Mouse (Mus musculus): ENCODE results near the gene Map3k15. TPM values are rescaled to one million over a fixed set of nuclear protein-coding genes. Genes with fewer than 3 reads are reported as not detected.

The Map3k15 gene
- polyA plus RNA-seq, 1 experiment from 2014 or later = 0.32 TPM

DNA sequence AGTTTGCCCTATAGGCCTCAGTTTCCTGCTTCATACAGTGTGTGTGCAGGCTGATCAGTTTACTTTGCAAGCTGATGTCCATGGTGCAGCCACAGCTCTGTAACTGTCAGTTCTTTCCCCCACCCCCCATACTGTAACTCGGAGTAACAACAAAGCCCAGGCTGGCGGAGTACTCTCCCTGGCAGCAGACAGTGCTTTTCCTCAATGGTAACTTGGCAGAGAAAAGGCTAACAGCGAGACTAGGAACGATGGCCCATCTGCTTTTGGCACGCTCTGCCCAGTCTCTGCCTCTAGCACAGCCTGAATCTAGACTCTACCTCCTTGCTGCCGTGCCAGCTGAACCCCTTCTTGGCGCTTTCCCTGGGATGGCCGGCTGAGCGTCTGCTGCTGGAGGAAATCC lies 24.3 kb upstream of the Map3k15 start:
- no peak overlapping the region for H3K4me2 ChIP-seq (replicated peaks; ENCODE audit: low read depth, low read length)
- H3K27me3 ChIP-seq (ENCODE audit: control insufficient read depth, insufficient read depth, low read length) = no peaks in the 10 kb centered on the region; the same call in none of the 2 replicates
- no peak for DNase-seq (ENCODE audit: low spot score)
- no peak overlapping the region for H3K9ac ChIP-seq (ENCODE audit: low read depth, low read length)
- no peaks in the 10 kb centered on the region for H3K36me3 ChIP-seq (ENCODE audit: control insufficient read depth, insufficient read depth, low read length)
- H3K4me3 ChIP-seq (ENCODE audit: low read depth, low read length) = no peak overlapping the region
- H3K27ac ChIP-seq (ENCODE audit: low read depth, low read length) = no peak overlapping the region
- ATAC-seq (ENCODE audit: low FRiP score) = no peak
- no peaks in the 10 kb centered on the region for H3K9me3 ChIP-seq (ENCODE audit: control insufficient read depth, low read length)
- WGBS = 91% methylated on average over 9 of the region's 9 CpGs
- no peaks in the 10 kb centered on the region for H3K4me1 ChIP-seq (replicated peaks; ENCODE audit: control insufficient read depth, insufficient read depth, low read length)

DNA sequence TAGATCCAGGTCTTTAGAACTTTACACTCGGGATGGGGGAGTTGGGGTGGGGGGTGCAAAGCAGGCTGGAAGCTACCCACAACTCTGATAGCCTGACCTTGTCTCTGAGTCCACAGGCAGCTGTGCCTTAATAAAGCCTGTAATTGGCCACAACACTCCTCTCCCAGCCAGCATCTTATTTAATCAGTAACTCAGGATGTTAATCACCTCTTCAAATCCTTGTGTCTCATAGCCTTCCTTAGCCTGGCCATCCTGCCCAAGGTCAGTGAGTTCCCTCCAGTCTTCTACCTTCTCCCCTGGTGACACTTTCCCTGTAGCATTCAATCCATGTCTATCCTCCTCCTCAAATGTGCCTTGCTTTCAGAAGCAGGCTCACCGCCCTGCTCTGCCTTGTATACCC lies 19.2 kb upstream of the Map3k15 start:
- Histone ChIP-seq H3K27me3 (ENCODE audit: control insufficient read depth, insufficient read depth, low read length) (no peaks in the 10 kb centered on the region; the same call in 1 of the 2 replicates), H3K4me3 (ENCODE audit: low read depth, low read length) (no peak overlapping the region), H3K9ac (ENCODE audit: low read depth, low read length) (no peak overlapping the region), H3K36me3 (ENCODE audit: control insufficient read depth, insufficient read depth, low read length) (no peaks in the 10 kb centered on the region), H3K27ac (ENCODE audit: low read depth, low read length) (no peak overlapping the region), H3K4me2 (replicated peaks; ENCODE audit: low read depth, low read length) (no peak overlapping the region), H3K9me3 (ENCODE audit: control insufficient read depth, low read length) (no peaks in the 10 kb centered on the region), H3K4me1 (replicated peaks; ENCODE audit: control insufficient read depth, insufficient read depth, low read length) (no peaks in the 10 kb centered on the region)
- 82% methylated on average over 2 of the region's 2 CpGs for WGBS
- DNase-seq (ENCODE audit: low spot score) (no peak), ATAC-seq (ENCODE audit: low FRiP score) (no peak)

DNA sequence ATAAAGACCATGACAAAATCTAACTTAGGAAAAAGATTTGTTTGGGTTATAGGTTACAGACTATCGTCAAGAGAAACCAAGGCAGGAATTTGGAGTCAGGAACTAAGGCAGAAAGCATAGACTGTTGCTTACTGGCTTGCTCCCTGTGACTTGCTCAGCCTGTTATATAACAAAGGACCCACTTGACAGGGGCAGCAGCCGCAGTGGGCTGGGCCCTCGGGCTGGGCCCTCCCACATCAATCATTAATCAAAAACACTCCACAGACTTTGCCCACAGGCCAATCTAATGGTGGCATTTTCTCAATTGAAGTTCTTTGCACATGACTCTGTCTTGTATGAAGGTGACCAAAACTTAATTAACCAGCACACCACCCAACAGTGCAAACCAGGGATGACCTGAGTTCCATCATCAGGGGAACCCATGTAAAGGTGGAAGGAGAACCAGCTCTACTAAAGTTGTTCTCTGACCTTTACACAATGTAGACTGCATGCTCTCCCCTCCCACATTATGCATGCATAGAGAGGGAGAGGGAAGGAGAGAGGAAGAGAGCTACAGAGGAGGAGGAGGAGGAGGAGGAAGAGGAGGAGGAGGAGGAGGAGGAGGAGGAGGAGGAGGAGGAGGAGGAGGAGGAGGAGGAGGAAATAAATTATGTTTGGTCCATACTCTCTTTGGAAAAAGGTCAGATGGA lies 17.0 kb upstream of the Map3k15 start:
- Histone ChIP-seq H3K4me2 (replicated peaks; ENCODE audit: low read depth, low read length) (no peak overlapping the region), H3K9me3 (ENCODE audit: control insufficient read depth, low read length) (no peaks in the 10 kb centered on the region), H3K27me3 (ENCODE audit: control insufficient read depth, insufficient read depth, low read length) (no peaks in the 10 kb centered on the region; the same call in 1 of the 2 replicates), H3K4me3 (ENCODE audit: low read depth, low read length) (no peak overlapping the region), H3K4me1 (replicated peaks; ENCODE audit: control insufficient read depth, insufficient read depth, low read length) (no peaks in the 10 kb centered on the region), H3K36me3 (ENCODE audit: control insufficient read depth, insufficient read depth, low read length) (no peaks in the 10 kb centered on the region), H3K27ac (ENCODE audit: low read depth, low read length) (no peak overlapping the region), H3K9ac (ENCODE audit: low read depth, low read length) (no peak overlapping the region)
- 61% methylated on average over 3 of the region's 3 CpGs for WGBS
- DNase-seq (ENCODE audit: low spot score) = no peak
- no peak for ATAC-seq (ENCODE audit: low FRiP score)

DNA sequence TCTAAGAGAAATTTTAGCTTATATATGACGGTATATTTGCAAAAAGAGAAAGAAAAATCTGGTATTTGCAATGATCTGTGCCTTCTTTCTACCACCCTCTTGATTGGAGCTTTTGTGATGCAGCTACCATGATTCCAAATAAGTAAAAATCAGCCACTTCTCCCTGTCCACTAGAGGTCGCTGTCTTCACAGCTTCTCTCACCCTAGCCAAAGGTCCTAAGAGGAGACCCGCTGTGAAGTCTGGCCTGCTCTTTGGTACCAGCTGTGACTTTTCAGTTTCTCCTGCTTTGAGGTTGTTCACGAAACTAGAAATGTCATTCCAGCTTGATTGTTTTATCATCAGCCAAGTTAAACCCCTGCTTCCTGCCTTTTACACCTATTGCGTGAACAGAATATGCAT lies 14.5 kb upstream of the Map3k15 start:
- no peaks in the 10 kb centered on the region for H3K36me3 ChIP-seq (ENCODE audit: control insufficient read depth, insufficient read depth, low read length)
- no peaks in the 10 kb centered on the region for H3K27me3 ChIP-seq (ENCODE audit: control insufficient read depth, insufficient read depth, low read length)
- H3K27ac ChIP-seq (ENCODE audit: low read depth, low read length) = no peak overlapping the region
- H3K4me3 ChIP-seq (ENCODE audit: low read depth, low read length) = no peak overlapping the region
- 22% methylated on average over 5 of the region's 5 CpGs for WGBS
- 0 out of 2 replicates have a peak, but pooled peaks have one; percentile 33 for ATAC-seq (ENCODE audit: low FRiP score)
- no peak overlapping the region for H3K9ac ChIP-seq (ENCODE audit: low read depth, low read length)
- no peak overlapping the region for H3K4me2 ChIP-seq (replicated peaks; ENCODE audit: low read depth, low read length)
- DNase-seq (ENCODE audit: low spot score) = peak; percentile 62
- no peaks in the 10 kb centered on the region for H3K4me1 ChIP-seq (replicated peaks; ENCODE audit: control insufficient read depth, insufficient read depth, low read length)
- no peaks in the 10 kb centered on the region for H3K9me3 ChIP-seq (ENCODE audit: control insufficient read depth, low read length)

DNA sequence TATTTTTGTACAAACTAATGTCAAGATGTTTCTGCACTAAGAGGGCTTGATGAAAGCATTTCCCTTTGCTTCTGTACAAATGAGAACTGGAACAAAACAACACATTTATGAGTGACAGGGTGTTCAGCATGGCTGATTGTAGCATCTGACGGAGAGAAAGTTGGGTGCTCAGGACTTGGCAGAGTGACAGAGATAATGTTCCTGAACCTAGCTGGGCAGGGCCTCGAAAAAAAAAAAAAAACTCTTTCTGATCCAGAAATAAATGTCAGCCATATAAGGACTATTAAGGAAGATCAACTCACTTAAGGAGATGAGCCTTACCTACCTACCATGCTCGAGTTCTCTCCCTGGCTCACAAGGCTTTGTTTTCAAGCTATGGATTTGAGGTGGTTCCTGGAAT lies 12.0 kb upstream of the Map3k15 start:
- Histone ChIP-seq H3K4me3 (ENCODE audit: low read depth, low read length) (no peak overlapping the region), H3K36me3 (ENCODE audit: control insufficient read depth, insufficient read depth, low read length) (no peaks in the 10 kb centered on the region), H3K9ac (ENCODE audit: low read depth, low read length) (no peak overlapping the region), H3K27me3 (ENCODE audit: control insufficient read depth, insufficient read depth, low read length) (no peaks in the 10 kb centered on the region; the same call in 1 of the 2 replicates), H3K27ac (ENCODE audit: low read depth, low read length) (no peak overlapping the region), H3K9me3 (ENCODE audit: control insufficient read depth, low read length) (no peaks in the 10 kb centered on the region), H3K4me1 (replicated peaks; ENCODE audit: control insufficient read depth, insufficient read depth, low read length) (no peaks in the 10 kb centered on the region), H3K4me2 (replicated peaks; ENCODE audit: low read depth, low read length) (no peak overlapping the region)
- whole genome bisulfite sequencing = 76% methylated on average over 3 of the region's 3 CpGs
- DNase-seq (ENCODE audit: low spot score) (no peak), ATAC-seq (ENCODE audit: low FRiP score) (no peak)

DNA sequence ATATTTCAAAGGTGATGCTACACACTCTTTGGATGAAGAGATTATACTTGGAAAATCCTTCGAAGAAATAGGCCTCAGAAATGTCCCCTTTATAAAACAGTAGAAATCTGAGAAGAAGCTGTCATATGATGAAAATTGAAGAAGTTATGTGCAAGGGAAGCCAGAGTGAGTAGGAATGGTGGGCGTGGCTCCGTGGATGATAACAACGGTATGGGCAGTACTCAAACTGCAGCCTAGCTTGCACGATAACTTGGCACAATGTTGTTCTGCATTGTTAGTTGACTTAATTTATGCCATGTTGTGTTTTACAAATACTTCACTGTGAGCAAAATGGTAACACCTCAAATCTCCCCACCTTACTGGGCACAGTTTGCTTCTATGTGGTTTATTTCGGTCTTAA lies 7.6 kb downstream of the Map3k15 start:
- Histone ChIP-seq H3K4me3 (ENCODE audit: low read depth, low read length) (no peak overlapping the region), H3K27me3 (ENCODE audit: control insufficient read depth, insufficient read depth, low read length) (no peaks in the 10 kb centered on the region)
- ATAC-seq (ENCODE audit: low FRiP score) = no peak

DNA sequence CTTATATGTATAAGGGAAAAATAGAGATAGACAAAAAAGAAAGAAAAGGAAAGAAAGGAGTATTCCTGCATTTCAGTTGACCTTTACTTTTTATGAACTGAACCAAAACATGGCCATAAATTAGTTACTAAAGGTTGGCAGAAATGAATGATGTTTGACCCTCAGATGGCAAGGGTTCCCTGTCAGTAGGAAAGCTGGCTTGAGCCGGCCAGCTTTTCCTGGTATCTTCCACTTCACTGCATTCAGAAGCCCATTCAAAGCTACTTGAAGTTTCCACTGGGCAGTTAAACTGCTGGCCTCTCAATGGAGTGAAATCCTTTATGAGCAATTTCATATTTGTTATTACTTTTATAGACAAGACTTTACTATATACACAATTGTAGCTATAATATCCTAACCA lies 65.1 kb downstream of the Map3k15 start:
- no peak overlapping the region for H3K4me3 ChIP-seq (ENCODE audit: low read depth, low read length)
- H3K4me2 ChIP-seq (replicated peaks; ENCODE audit: low read depth, low read length) = no peak overlapping the region
- H3K9ac ChIP-seq (ENCODE audit: low read depth, low read length) = no peak overlapping the region
- no peaks in the 10 kb centered on the region for H3K36me3 ChIP-seq (ENCODE audit: control insufficient read depth, insufficient read depth, low read length)
- 81% methylated on average over 1 of the region's 1 CpGs for WGBS
- DNase-seq (ENCODE audit: low spot score) (no peak), ATAC-seq (ENCODE audit: low FRiP score) (no peak)
- H3K27ac ChIP-seq (ENCODE audit: low read depth, low read length) = no peak overlapping the region
- no peaks in the 10 kb centered on the region for H3K4me1 ChIP-seq (replicated peaks; ENCODE audit: control insufficient read depth, insufficient read depth, low read length)
- no peaks in the 10 kb centered on the region; the same call in 1 of the 2 replicates for H3K27me3 ChIP-seq (ENCODE audit: control insufficient read depth, insufficient read depth, low read length)
- no peaks in the 10 kb centered on the region for H3K9me3 ChIP-seq (ENCODE audit: control insufficient read depth, low read length)

More for the DNA sequence above, 7.6 kb downstream of the Map3k15 start:
- H3K9me3 ChIP-seq (ENCODE audit: control insufficient read depth, low read length) = no peaks in the 10 kb centered on the region
- WGBS = 89% methylated on average over 6 of the region's 6 CpGs
- no peak overlapping the region for H3K4me2 ChIP-seq (replicated peaks; ENCODE audit: low read depth, low read length)
- no peak overlapping the region for H3K9ac ChIP-seq (ENCODE audit: low read depth, low read length)
- H3K4me1 ChIP-seq (replicated peaks; ENCODE audit: control insufficient read depth, insufficient read depth, low read length) = no peaks in the 10 kb centered on the region
- DNase-seq (ENCODE audit: low spot score) = no peak
- no peaks in the 10 kb centered on the region for H3K36me3 ChIP-seq (ENCODE audit: control insufficient read depth, insufficient read depth, low read length)
- H3K27ac ChIP-seq (ENCODE audit: low read depth, low read length) = no peak overlapping the region

DNA sequence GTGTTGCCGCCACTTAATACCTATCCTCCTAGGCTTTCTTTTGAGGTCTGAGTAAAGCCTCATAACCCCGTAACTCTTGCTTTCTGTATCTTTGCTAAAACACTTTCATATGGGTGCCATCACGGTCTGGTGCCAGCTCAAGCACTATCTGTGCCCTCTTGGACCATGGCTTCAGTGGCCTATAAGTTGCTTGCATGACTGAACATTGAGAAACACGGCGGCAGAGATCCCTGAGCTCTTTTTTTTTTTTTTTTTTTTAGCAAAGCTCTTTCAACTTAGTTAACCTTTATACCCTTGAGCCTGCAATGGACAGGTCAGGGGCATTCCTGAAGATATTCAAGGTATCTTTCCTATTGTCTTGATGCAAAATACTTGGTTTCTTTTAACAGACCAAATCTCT lies 66.4 kb downstream of the Map3k15 start:
- H3K4me1 ChIP-seq (replicated peaks; ENCODE audit: control insufficient read depth, insufficient read depth, low read length) = no peaks in the 10 kb centered on the region
- no peak overlapping the region for H3K27ac ChIP-seq (ENCODE audit: low read depth, low read length)
- H3K27me3 ChIP-seq (ENCODE audit: control insufficient read depth, insufficient read depth, low read length) = no peaks in the 10 kb centered on the region; the same call in 1 of the 2 replicates
- no peak overlapping the region for H3K4me3 ChIP-seq (ENCODE audit: low read depth, low read length)
- no peaks in the 10 kb centered on the region for H3K36me3 ChIP-seq (ENCODE audit: control insufficient read depth, insufficient read depth, low read length)
- 79% methylated on average over 5 of the region's 5 CpGs for WGBS
- ATAC-seq (ENCODE audit: low FRiP score) (no peak), DNase-seq (ENCODE audit: low spot score) (no peak)
- H3K4me2 ChIP-seq (replicated peaks; ENCODE audit: low read depth, low read length) = no peak overlapping the region
- H3K9ac ChIP-seq (ENCODE audit: low read depth, low read length) = no peak overlapping the region
- no peaks in the 10 kb centered on the region for H3K9me3 ChIP-seq (ENCODE audit: control insufficient read depth, low read length)

DNA sequence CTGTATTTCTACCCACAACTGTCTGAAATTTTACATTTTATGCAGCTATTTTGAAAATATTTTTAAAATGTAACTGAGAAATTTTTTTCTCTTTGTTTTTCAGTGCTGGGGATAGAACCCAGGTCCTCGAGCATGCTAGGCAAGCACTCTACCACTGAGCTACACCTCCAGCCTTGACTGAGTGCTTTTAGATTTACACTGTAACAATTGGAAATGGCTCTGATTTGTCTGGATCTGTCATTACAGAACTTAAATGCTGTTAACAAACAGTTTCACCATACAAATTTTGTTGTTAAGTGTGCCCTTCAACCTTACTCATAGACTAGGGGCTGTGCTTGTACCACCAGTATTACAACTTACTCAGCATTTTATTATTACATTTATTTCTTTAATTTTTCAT lies 103.7 kb downstream of the Map3k15 start:
- H3K27me3 ChIP-seq (ENCODE audit: control insufficient read depth, insufficient read depth, low read length) = no peaks in the 10 kb centered on the region
- H3K4me3 ChIP-seq (ENCODE audit: low read depth, low read length) = no peak overlapping the region
- DNase-seq (ENCODE audit: low spot score) (no peak), ATAC-seq (ENCODE audit: low FRiP score) (no peak)
- no peak overlapping the region for H3K9ac ChIP-seq (ENCODE audit: low read depth, low read length)
- no peak overlapping the region for H3K4me2 ChIP-seq (replicated peaks; ENCODE audit: low read depth, low read length)
- H3K36me3 ChIP-seq (ENCODE audit: control insufficient read depth, insufficient read depth, low read length) = no peaks in the 10 kb centered on the region
- H3K27ac ChIP-seq (ENCODE audit: low read depth, low read length) = no peak overlapping the region
- H3K4me1 ChIP-seq (replicated peaks; ENCODE audit: control insufficient read depth, insufficient read depth, low read length) = no peaks in the 10 kb centered on the region
- no peaks in the 10 kb centered on the region for H3K9me3 ChIP-seq (ENCODE audit: control insufficient read depth, low read length)
- WGBS = 75% methylated on average over 1 of the region's 1 CpGs
